Mouse (Mus musculus) myocyte (in vitro differentiated cells): ENCODE results near the gene Sgpp2. TPM values are rescaled to one million over a fixed set of nuclear protein-coding genes. Genes with fewer than 3 reads are reported as not detected.

ENCODE experiments used
- H3K27me3 ChIP-seq: one replicate; pipeline ENCODE4 v1.6.1; 2011; ENCODE audit not compliant: control insufficient read depth, insufficient read depth, insufficient read length
- H3K36me3 ChIP-seq: one replicate; pipeline ENCODE4 v1.6.1; 2011; ENCODE audit not compliant: control insufficient read depth, insufficient read depth
- H3K4me2 ChIP-seq: one replicate; pipeline ENCODE4 v1.6.1; 2011; ENCODE audit warnings: low read depth, control low read depth
- H3K4me3 ChIP-seq: one replicate; pipeline ENCODE4 v1.5.1; 2011; ENCODE audit warnings: mild to moderate bottlenecking, control low read depth, moderate library complexity
- H3K79me2 ChIP-seq: one replicate; pipeline ENCODE4 v1.6.1; 2011; ENCODE audit not compliant: control insufficient read depth, insufficient read depth
- H3ac ChIP-seq: one replicate; pipeline ENCODE4 v1.6.1; 2011; ENCODE audit not compliant: control insufficient read depth, insufficient read length
- CEBPB ChIP-seq: IDR thresholded peaks from 2 replicates; pipeline ENCODE4 v1.6.1; 2011; ENCODE audit warnings: mild to moderate bottlenecking, moderate library complexity; ENCODE audit not compliant: poor library complexity, insufficient read depth, severe bottlenecking
- E2F4 ChIP-seq: IDR thresholded peaks from one replicate; pipeline ENCODE4 v1.6.1; 2011; ENCODE audit warnings: mild to moderate bottlenecking, control low read depth, moderate library complexity; ENCODE audit not compliant: insufficient read depth
- MAX ChIP-seq: IDR thresholded peaks from one replicate; pipeline ENCODE4 v1.6.1; 2011; ENCODE audit warnings: low read depth, mild to moderate bottlenecking, control low read depth
- MYOD1 ChIP-seq, 3 experiments: IDR thresholded peaks; one replicate each; pipeline ENCODE4 v1.6.1; 2011; ENCODE audit warnings: control low read depth in 2 of 3, low read depth in 2 of 3, mild to moderate bottlenecking in 2 of 3, moderate library complexity in 1 of 3; ENCODE audit not compliant: insufficient read length in 2 of 3, control insufficient read depth in 1 of 3
- MYOG ChIP-seq, 3 experiments: IDR thresholded peaks; one replicate each; pipeline ENCODE4 v1.6.1; 2011; ENCODE audit warnings: control low read depth in 2 of 3, low read depth in 2 of 3, mild to moderate bottlenecking in 2 of 3; ENCODE audit not compliant: insufficient read length in 2 of 3, control insufficient read depth in 1 of 3, insufficient read depth in 1 of 3
- POLR2A ChIP-seq: IDR thresholded peaks from one replicate; pipeline ENCODE4 v1.6.1; 2011; ENCODE audit warnings: low read depth, mild to moderate bottlenecking, control low read depth, moderate library complexity; ENCODE audit not compliant: insufficient read length
- POLR2AphosphoS2 ChIP-seq: IDR thresholded peaks from one replicate; pipeline ENCODE4 v1.6.1; 2011; ENCODE audit warnings: low read depth, control low read depth; ENCODE audit not compliant: insufficient read length
- REST ChIP-seq: IDR thresholded peaks from one replicate; pipeline ENCODE4 v1.6.1; 2011; ENCODE audit warnings: mild to moderate bottlenecking, control low read depth, moderate library complexity; ENCODE audit not compliant: insufficient read depth, insufficient read length
- SRF ChIP-seq: IDR thresholded peaks from one replicate; pipeline ENCODE4 v1.6.1; 2011; ENCODE audit warnings: low read depth; ENCODE audit not compliant: control insufficient read depth, insufficient read length
- TCF12 ChIP-seq: IDR thresholded peaks from one replicate; pipeline ENCODE4 v1.6.1; 2011; ENCODE audit warnings: mild to moderate bottlenecking, control low read depth; ENCODE audit not compliant: poor library complexity, insufficient read depth, severe bottlenecking
- TCF3 ChIP-seq: IDR thresholded peaks from one replicate; pipeline ENCODE4 v1.6.1; 2011; ENCODE audit warnings: low read depth, control low read depth; ENCODE audit not compliant: insufficient read length
- USF1 ChIP-seq: IDR thresholded peaks from one replicate; pipeline ENCODE4 v1.6.1; 2011; ENCODE audit warnings: low read depth, mild to moderate bottlenecking, control low read depth, moderate library complexity
- polyA plus RNA-seq: library from polyadenylated mRNA; unstranded; fragments of >200 nt; fragmentation: generic; extraction: Trizol; gene quantifications from one replicate; pipeline ENCODE4 v1.2.1, GENCODE M21; 2012; ENCODE audit warnings: missing spikeins

Gene Sgpp2
- polyA plus RNA-seq, 1 experiment = 0.10 TPM

DNA sequence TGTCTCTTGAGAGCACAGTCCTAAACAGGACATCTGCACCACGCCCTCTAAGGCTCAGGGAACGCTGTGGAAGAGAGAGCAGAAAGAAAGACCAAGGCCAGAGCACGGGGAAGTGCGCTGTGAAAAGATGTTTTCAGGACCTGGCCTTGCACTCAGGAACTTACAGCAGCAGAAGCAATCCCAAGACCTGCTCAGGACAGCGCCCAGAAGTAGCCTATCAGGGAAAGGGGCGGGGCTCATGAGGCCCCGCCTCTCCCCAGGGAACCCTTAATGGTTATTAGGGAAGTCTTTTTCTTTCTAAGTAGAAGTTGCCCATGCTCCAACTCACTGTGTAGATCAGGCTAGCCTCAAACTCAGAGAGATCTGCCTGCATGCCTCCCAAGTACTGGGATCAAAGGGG, 102.5 kb downstream of the Sgpp2 start:
- Histone ChIP-seq H3K4me2 (no peak overlapping the region), H3K4me3 (no peak overlapping the region), H3K27me3 (no peaks in the 10 kb centered on the region), H3ac (no peak overlapping the region), H3K36me3 (peaks cover 4% of the 10 kb centered on the region), H3K79me2 (no peaks in the 10 kb centered on the region)
- TF ChIP-seq TCF3 (no peak), CEBPB (no peak)

GRCm38 (mm10) chr1:78414421-78414820, 104.3 kb downstream of the Sgpp2 start:
- H3K27me3 ChIP-seq = no peaks in the 10 kb centered on the region
- no peak overlapping the region for H3ac ChIP-seq
- no peaks in the 10 kb centered on the region for H3K79me2 ChIP-seq
- H3K36me3 ChIP-seq = peaks cover 8% of the 10 kb centered on the region
- TF ChIP-seq REST = no peak
- TF ChIP-seq MYOD1 (IDR thresholded peaks at IDR 0.05; ENCODE audit: control insufficient read depth in 1 of 3, insufficient read length in 2 of 3, low read depth in 2 of 3) = no peak
- TF ChIP-seq MYOG (IDR thresholded peaks at IDR 0.05; ENCODE audit: control insufficient read depth in 1 of 3, insufficient read depth in 1 of 3, insufficient read length in 2 of 3, low read depth in 2 of 3) = no peak
- TF ChIP-seq TCF12 = no peak
- TF ChIP-seq TCF3 = no peak
- TF ChIP-seq MAX = no peak
- no peak for TF ChIP-seq SRF
- no peak for TF ChIP-seq E2F4
- no peak for TF ChIP-seq POLR2A
- TF ChIP-seq POLR2AphosphoS2 = no peak
- TF ChIP-seq CEBPB = no peak
- no peak for TF ChIP-seq USF1
- no peak overlapping the region for H3K4me3 ChIP-seq
- no peak overlapping the region for H3K4me2 ChIP-seq

- Histone ChIP-seq H3K36me3 (peaks cover 8% of the 10 kb centered on the region), H3K27me3 (no peaks in the 10 kb centered on the region), H3K79me2 (no peaks in the 10 kb centered on the region), H3K4me2 (no peak overlapping the region), H3ac (no peak overlapping the region), H3K4me3 (no peak overlapping the region)
- TF ChIP-seq TCF12 (no peak), MYOD1 (IDR thresholded peaks at IDR 0.05; ENCODE audit: control insufficient read depth in 1 of 3, insufficient read length in 2 of 3, low read depth in 2 of 3) (no peak), POLR2A (no peak), E2F4 (no peak), POLR2AphosphoS2 (no peak), REST (no peak)
Measured at GRCm38 (mm10) chr1:78417154-78417911, 107.2 kb downstream of the Sgpp2 start.

- Histone ChIP-seq H3K4me3 (no peak overlapping the region), H3K79me2 (no peaks in the 10 kb centered on the region), H3K4me2 (no peak overlapping the region), H3K36me3 (peaks cover 26% of the 10 kb centered on the region), H3ac (no peak overlapping the region), H3K27me3 (no peaks in the 10 kb centered on the region)
- no peak for TF ChIP-seq POLR2AphosphoS2
- TF ChIP-seq TCF3 = no peak
- TF ChIP-seq SRF = no peak
- no peak for TF ChIP-seq MYOD1 (IDR thresholded peaks at IDR 0.05; ENCODE audit: control insufficient read depth in 1 of 3, insufficient read length in 2 of 3, low read depth in 2 of 3)
- no peak for TF ChIP-seq MYOG (IDR thresholded peaks at IDR 0.05; ENCODE audit: control insufficient read depth in 1 of 3, insufficient read depth in 1 of 3, insufficient read length in 2 of 3, low read depth in 2 of 3)
- no peak for TF ChIP-seq MAX
- no peak for TF ChIP-seq USF1
- no peak for TF ChIP-seq POLR2A
- TF ChIP-seq TCF12 = no peak
Measured at GRCm38 (mm10) chr1:78419593-78419992, 109.4 kb downstream of the Sgpp2 start.

- no peak for TF ChIP-seq MYOG (IDR thresholded peaks at IDR 0.05; ENCODE audit: control insufficient read depth in 1 of 3, insufficient read depth in 1 of 3, insufficient read length in 2 of 3, low read depth in 2 of 3)
- no peak for TF ChIP-seq USF1
- TF ChIP-seq SRF = no peak
- TF ChIP-seq MAX = no peak
- TF ChIP-seq CEBPB = no peak
- no peak for TF ChIP-seq E2F4
- TF ChIP-seq POLR2AphosphoS2 = no peak
- TF ChIP-seq TCF12 = no peak
- no peak for TF ChIP-seq REST
- no peak for TF ChIP-seq POLR2A
- no peak overlapping the region for H3ac ChIP-seq
- no peak overlapping the region for H3K4me2 ChIP-seq
- no peaks in the 10 kb centered on the region for H3K79me2 ChIP-seq
- H3K4me3 ChIP-seq = no peak overlapping the region
- no peaks in the 10 kb centered on the region for H3K27me3 ChIP-seq
- peaks cover 33% of the 10 kb centered on the region for H3K36me3 ChIP-seq
Measured at GRCm38 (mm10) chr1:78420271-78420670, 110.1 kb downstream of the Sgpp2 start.
